Mouse (Mus musculus): Measurements from ENCODE around the gene Lrrc28.

- no peak for TF ChIP-seq CTCF (conservative IDR thresholded peaks at IDR 0.05; ENCODE audit: insufficient read depth, insufficient read length, low read depth, low read length)
- TF ChIP-seq POLR2A (IDR thresholded peaks at IDR 0.05; ENCODE audit: low read depth, low read length), result no peak
Measured at GRCm38 (mm10) chr7:67673656-67674055, 28.6 kb upstream of the Lrrc28 start.
